Mouse (Mus musculus) hindlimb bud, embryonic 11.5 days (tissue): ENCODE results near the gene Lrg1.
A peak's percentile ranks its signal among the peaks of the same experiment; 100 is the strongest.
"Not testable (repeated sequence)": the region's sequence is repeated elsewhere in the genome, so short reads cannot be mapped to it uniquely, and the experiment has no call there.

Source experiments
- DNase-seq: peaks from one replicate; pipeline ENCODE4 v3.0.0-alpha.2; 2012; ENCODE audit warnings: low read depth, low spot score; ENCODE audit errors: extremely low spot score

Gene Lrg1

DNA sequence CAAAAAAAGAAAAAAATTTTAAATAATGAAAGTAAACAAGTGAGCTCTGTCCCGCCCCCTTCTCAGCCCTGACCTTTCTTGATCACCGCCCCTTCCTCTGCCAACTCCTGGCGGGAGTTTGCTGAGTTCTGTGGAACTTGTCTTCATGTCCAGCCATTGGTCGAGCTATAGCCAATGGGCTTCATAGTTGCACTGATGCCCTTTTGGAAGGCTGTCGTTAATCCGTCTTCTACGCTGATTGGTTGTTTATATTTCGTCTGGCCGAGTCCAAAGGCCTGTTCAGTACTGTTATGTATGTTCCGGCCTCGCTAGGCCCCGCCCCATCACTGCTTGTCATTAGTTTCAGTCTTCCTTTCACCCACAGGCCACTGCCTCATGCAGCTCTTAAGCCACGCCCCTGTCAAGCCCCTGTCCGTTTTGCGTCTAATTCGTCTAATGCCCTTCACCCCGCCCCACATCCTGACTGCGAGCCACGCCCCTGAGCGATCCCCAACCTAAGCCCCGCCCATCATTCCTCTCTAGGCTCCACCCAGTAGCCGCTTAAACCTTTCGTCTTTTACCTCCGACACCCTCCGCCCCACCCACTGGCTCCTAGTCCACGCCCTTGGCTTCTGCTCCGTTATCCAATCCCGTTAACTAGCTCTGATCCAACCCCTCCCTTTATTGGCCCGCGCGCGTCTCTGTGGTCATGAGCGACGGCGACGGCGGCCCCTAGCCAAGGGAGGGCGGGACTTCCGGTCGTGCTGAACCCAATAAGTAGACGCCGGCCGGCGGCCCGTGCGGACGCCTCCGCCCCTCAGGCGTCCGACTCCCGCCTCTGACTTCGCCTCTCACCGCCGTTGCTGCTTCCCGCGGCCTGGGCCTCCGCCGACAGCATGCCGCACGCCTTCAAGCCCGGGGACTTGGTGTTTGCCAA, 42.7 kb downstream of the Lrg1 start, which contains the start of gene Hdgfl2:
Gene Hdgfl2, plus strand, starts transcription at position 755 of the 916 bp plus-strand sequence.
- peak; percentile 98 for DNase-seq

DNA sequence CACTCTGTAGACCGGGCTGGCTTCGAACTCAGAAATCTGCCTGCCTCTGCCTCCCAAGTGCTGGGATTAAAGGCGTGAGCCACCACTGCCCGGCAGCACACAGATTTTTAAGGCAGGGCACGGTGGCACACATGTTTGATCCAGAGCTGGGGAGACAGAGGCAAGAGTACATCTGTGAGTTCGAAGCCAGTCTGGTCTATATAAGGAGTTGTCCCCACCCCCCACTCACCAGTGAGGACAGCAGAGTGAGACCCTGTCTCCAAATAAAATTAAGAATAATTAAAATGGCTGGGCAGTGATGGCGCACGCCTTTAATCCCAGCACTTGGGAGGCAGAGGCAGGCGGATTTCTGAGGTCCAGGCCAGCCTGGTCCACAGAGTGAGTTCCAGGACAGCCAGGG, 43.4 kb downstream of the Lrg1 start:
- not testable (repeated sequence) for DNase-seq

DNA sequence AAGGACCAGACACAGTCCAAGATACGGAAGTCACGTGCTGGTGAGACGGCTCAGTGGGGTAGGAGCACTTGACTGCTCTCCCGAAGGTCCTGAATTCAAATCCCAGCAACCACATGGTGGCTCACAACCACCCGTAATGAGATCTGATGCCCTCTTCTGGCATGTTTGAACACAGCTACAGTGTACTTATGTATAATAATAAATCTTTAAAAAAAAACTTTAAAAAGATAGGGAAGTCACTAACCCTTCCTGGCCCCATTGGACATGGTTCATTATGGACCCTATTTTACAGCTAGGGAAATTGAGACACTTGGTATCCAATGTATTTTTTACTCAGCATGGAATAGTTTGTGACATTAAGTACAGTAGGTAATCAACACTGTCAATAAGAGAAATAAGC, 44.3 kb downstream of the Lrg1 start:
- DNase-seq: no peak

DNA sequence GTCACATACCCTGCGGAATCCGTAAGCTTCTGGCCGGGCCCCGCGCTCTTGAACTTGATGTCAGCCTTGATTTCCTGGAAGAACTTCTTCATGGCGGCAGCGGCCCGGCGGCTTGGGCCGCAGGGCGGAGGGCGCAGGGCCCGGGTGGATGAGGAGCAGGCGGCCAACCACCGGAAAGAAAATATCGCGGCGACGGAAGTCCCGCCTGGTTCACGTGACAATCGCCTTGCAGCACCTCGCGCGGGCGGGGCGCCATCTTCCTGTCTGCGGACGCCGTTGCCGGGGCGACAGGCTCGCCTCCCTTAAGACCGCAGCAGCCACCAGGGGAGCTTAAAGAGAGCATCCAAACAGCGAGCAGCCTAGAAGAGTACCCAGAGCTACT, 47.0 kb downstream of the Lrg1 start, which contains the start of gene Ubxn6:
Gene Ubxn6, minus strand, starts transcription at position 202 of the 382 bp plus-strand sequence.
- DNase-seq: peak; percentile 71

DNA sequence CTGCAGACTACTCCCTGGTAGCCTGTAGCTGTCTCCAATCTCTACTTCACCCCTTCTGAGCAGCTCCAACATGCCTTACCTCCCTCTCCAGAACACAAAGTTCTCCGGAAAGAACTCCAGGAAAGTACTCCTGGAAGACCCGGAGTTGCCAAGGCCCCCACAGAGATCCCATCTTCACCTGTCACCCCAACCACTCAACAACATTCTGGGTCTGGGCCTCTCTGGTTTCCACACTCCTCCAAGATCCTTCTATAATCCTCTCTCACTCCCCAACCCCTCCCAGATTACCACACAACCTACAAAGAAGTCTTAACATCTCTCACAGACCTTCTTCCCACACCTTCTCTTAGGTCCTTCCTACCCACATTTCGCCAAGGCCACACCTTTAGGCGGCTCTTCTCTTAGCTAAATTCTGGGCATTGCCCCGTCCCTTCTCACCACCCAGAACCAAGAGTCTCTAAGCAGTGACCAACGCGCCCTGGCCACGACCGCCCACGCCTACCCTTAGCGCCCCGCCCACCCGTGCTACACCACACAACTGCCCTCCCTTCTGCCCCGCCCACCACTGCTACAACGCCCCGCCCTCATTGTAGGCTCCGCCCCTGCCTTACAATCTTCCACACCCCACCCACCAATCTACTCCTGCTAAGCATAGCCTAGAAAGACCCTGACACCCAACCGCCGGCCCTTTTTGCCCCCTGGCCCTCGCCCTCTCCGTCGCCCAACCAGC, 47.5 kb downstream of the Lrg1 start:
- no peak for DNase-seq

DNA sequence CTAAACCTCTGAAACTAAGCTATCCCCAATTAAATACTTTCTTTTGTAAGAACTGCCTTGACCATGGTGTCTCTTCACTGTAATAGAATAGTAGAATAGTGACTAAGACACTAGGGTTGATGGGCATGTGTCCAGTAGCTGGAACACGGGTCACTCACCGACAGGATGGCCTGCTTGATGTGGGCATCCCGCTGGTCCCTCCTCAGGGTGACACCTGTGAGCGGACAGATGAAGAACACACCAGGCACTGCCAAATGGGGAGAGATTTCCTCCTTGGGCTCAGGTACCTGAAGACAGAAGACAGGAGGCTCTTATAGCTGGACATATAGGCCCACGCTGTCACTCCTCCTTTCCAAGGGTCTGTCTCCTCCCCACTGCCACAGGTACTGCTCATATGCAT, 49.6 kb downstream of the Lrg1 start:
- no peak for DNase-seq

DNA sequence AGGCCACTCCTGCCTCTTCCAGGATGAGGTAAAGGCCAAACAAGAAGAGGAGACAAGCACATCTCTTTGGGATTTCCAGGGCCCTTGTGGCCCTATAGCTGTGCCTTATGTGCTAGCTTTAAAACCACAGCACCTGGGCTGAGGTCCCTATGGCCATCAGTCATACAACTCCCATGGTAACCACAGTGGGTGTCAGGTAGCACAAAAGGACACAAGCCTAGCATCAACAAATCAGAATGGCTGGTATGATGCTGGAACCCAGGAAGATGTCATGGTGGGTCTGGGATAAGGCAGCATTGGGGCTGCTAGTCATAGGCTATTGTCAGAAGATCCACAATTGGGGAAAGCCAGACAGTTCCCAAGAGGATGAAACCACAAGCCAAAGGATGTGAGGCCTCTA, 50.7 kb downstream of the Lrg1 start:
- no peak for DNase-seq
